ENCODE assay signal across 9 mouse cellular contexts in genomic region chr17:17766481-17766880, GRCm38 (mm10).
DNase-seq lines count a peak whose midpoint lies in the region; ATAC-seq and TF ChIP-seq lines count a peak whose summit lies in the region.
"Had no signal": no experiment of that assay in that cellular context is flagged by ENCODE, and none has a peak within 500 bp of the region (broad histone marks: within the 10 kb centered on the region; RNA-seq: fewer than 3 reads in every experiment).

No protein-coding gene starts in this region.

- no peaks in the 10 kb centered on the region for H3K27me3 ChIP-seq in forebrain, embryonic 11.5 days (ENCODE audit: control insufficient read depth, insufficient read depth, low read length)
- H3K27me3 ChIP-seq in forebrain, embryonic 10.5 days (ENCODE audit: poor library complexity, severe bottlenecking): no peaks in the 10 kb centered on the region
- peaks cover 3% of the 10 kb centered on the region; the same call in 1 of the 2 replicates for H3K27me3 ChIP-seq in intestine, postnatal 0 days (replicated peaks; ENCODE audit: control insufficient read depth, insufficient read depth, low read length)
- H3K27me3 ChIP-seq in lung, embryonic 15.5 days: no peaks in the 10 kb centered on the region
- H3K27me3 ChIP-seq: liver, embryonic 15.5 days had no signal

- H3K9ac ChIP-seq in forebrain, embryonic 11.5 days (ENCODE audit: low read length): no peak overlapping the region
- no peak overlapping the region for H3K9ac ChIP-seq in intestine, postnatal 0 days (ENCODE audit: low read depth, low read length)
- H3K9ac ChIP-seq in lung, embryonic 15.5 days: no peak overlapping the region
- H3K9ac ChIP-seq: liver, embryonic 15.5 days had no signal

- no peak overlapping the region for H3K4me3 ChIP-seq in forebrain, embryonic 11.5 days (ENCODE audit: low read depth, low read length)
- H3K4me3 ChIP-seq in forebrain, embryonic 10.5 days: no peak overlapping the region
- no peak overlapping the region for H3K4me3 ChIP-seq in intestine, postnatal 0 days (ENCODE audit: low read depth, low read length)
- H3K4me3 ChIP-seq in lung, embryonic 15.5 days: no peak overlapping the region
- H3K4me3 ChIP-seq: liver, embryonic 15.5 days had no signal

- H3K36me3 ChIP-seq in forebrain, embryonic 11.5 days (ENCODE audit: control insufficient read depth, insufficient read depth, low read length): no peaks in the 10 kb centered on the region
- H3K36me3 ChIP-seq in forebrain, embryonic 10.5 days (replicated peaks): no peaks in the 10 kb centered on the region
- H3K36me3 ChIP-seq in intestine, postnatal 0 days (ENCODE audit: control insufficient read depth, insufficient read depth): no peaks in the 10 kb centered on the region
- no peaks in the 10 kb centered on the region for H3K36me3 ChIP-seq in lung, embryonic 15.5 days
- H3K36me3 ChIP-seq: liver, embryonic 15.5 days had no signal

- no peak for DNase-seq in forebrain, embryonic 11.5 days (ENCODE audit: low spot score)
- no peak for DNase-seq in forebrain, embryonic 10.5 days (ENCODE audit: extremely low spot score, low spot score)
- peak; percentile 96 for DNase-seq in 3T3-L1 (ENCODE audit: low read depth, low spot score)
- peak; percentile 89 for DNase-seq in adipocyte (ENCODE audit: low spot score)
- DNase-seq in retina, postnatal 1 day: peak; percentile 83

- no peaks in the 10 kb centered on the region for H3K9me3 ChIP-seq in forebrain, embryonic 11.5 days (ENCODE audit: control insufficient read depth, low read length)
- no peaks in the 10 kb centered on the region for H3K9me3 ChIP-seq in forebrain, embryonic 10.5 days
- H3K9me3 ChIP-seq in intestine, postnatal 0 days (ENCODE audit: control insufficient read depth): no peaks in the 10 kb centered on the region
- H3K9me3 ChIP-seq in lung, embryonic 15.5 days: no peaks in the 10 kb centered on the region
- H3K9me3 ChIP-seq: liver, embryonic 15.5 days had no signal

- H3K4me1 ChIP-seq in forebrain, embryonic 11.5 days (replicated peaks; ENCODE audit: control insufficient read depth, insufficient read depth, low read length): no peaks in the 10 kb centered on the region
- H3K4me1 ChIP-seq in forebrain, embryonic 10.5 days: no peaks in the 10 kb centered on the region
- H3K4me1 ChIP-seq in intestine, postnatal 0 days (replicated peaks; ENCODE audit: control insufficient read depth, insufficient read depth, low read length): no peaks in the 10 kb centered on the region
- H3K4me1 ChIP-seq in lung, embryonic 15.5 days: no peaks in the 10 kb centered on the region
- H3K4me1 ChIP-seq: liver, embryonic 15.5 days had no signal

- peak; percentile 87 for TF ChIP-seq CTCF in intestine, postnatal 0 days (IDR thresholded peaks at IDR 0.05; ENCODE audit: low read depth)

- ATAC-seq in forebrain, embryonic 11.5 days (replicated peaks; ENCODE audit: low FRiP score): peak; percentile 78
- 0 out of 2 replicates have a peak, but pooled peaks have one; percentile 49 for ATAC-seq in erythroid progenitor cell, adult 5-6 weeks (replicated peaks; ENCODE audit: low FRiP score, poor library complexity, severe bottlenecking)
- ATAC-seq in intestine, postnatal 0 days: peak; percentile 53
- peak; percentile 57; the same call in 1 of the 2 replicates for ATAC-seq in lung, embryonic 15.5 days (ENCODE audit: borderline replicate concordance, extremely low read depth, low FRiP score, low TSS enrichment)

- H3K27ac ChIP-seq in forebrain, embryonic 11.5 days (ENCODE audit: low read depth, low read length): no peak overlapping the region
- H3K27ac ChIP-seq in forebrain, embryonic 10.5 days: no peak overlapping the region
- no peak overlapping the region for H3K27ac ChIP-seq in intestine, postnatal 0 days (ENCODE audit: low read depth, low read length)
- no peak overlapping the region for H3K27ac ChIP-seq in lung, embryonic 15.5 days
- H3K27ac ChIP-seq: liver, embryonic 15.5 days had no signal

- 13% methylated on average over 3 of the region's 3 CpGs for WGBS in forebrain, embryonic 11.5 days
- 10% methylated on average over 3 of the region's 3 CpGs for WGBS in forebrain, embryonic 10.5 days
- 5% methylated on average over 3 of the region's 3 CpGs for WGBS in intestine, postnatal 0 days
- WGBS in lung, embryonic 15.5 days: 7% methylated on average over 3 of the region's 3 CpGs

- H3K4me2 ChIP-seq in forebrain, embryonic 11.5 days (ENCODE audit: low read depth, low read length, severe bottlenecking): no peak overlapping the region
- H3K4me2 ChIP-seq in intestine, postnatal 0 days (replicated peaks; ENCODE audit: low read depth): no peak overlapping the region
- H3K4me2 ChIP-seq in lung, embryonic 15.5 days: no peak overlapping the region
- H3K4me2 ChIP-seq: liver, embryonic 15.5 days had no signal

Comparison
In these comparisons a context has a peak if more than half of its experiments do, and no peak if none do; other contexts are left out.
1. DNase-seq: peak in 3T3-L1 (single experiment), adipocyte (single experiment) and retina, postnatal 1 day (single experiment); none in forebrain, embryonic 11.5 days (single experiment) and forebrain, embryonic 10.5 days (single experiment).
2. Peak in every context shown above with its lines, with median percentiles within 50 percentile points of each other: ATAC-seq.